Mouse (Mus musculus) CH12.LX (cell line): ENCODE measurements around the gene Diaph2. TPM values are rescaled to one million over a fixed set of nuclear protein-coding genes. Genes with fewer than 3 reads are reported as not detected.

ENCODE experiments used
- DNase-seq: peaks from one replicate; pipeline ENCODE4 v3.0.0-alpha.2; 2013; ENCODE audit errors: extremely low read depth
- H3K27ac ChIP-seq: 2 replicates; pipeline ENCODE4 v1.5.1; 2012; ENCODE audit warnings: low read depth, mild to moderate bottlenecking, control low read depth, moderate library complexity; ENCODE audit not compliant: insufficient read depth
- H3K27me3 ChIP-seq: replicated peaks from 2 replicates; pipeline ENCODE3; 2012; ENCODE audit warnings: inconsistent platforms
- H3K36me3 ChIP-seq, 2 experiments: replicated peaks in 1 of 2; 2 replicates each; pipeline versions ENCODE3 to v1.6.1; 2012; ENCODE audit warnings: inconsistent platforms in 1 of 2, low read length in 1 of 2, mild to moderate bottlenecking in 1 of 2, mixed read lengths in 1 of 2, moderate library complexity in 1 of 2; ENCODE audit not compliant: control insufficient read depth in 1 of 2, insufficient read depth in 1 of 2
- H3K4me1 ChIP-seq, 2 experiments: 2 replicates each; pipeline ENCODE4 v1.6.1; 2012; ENCODE audit warnings: inconsistent platforms in 1 of 2, moderate library complexity in 1 of 2; ENCODE audit not compliant: insufficient read depth in 2 of 2, control insufficient read depth in 1 of 2
- H3K4me2 ChIP-seq: 2 replicates; pipeline ENCODE4 v1.6.1; 2012; ENCODE audit warnings: low read depth, mild to moderate bottlenecking, control low read depth; ENCODE audit not compliant: poor library complexity, insufficient read depth, severe bottlenecking
- H3K4me3 ChIP-seq, 3 experiments: fragments of 150-350 bp in 1 of 3; sonication (generic) in 1 of 3; replicated peaks in 1 of 3; 2 replicates each; pipeline versions ENCODE3 to v1.5.1; 2011 to 2012; ENCODE audit warnings: low read depth in 2 of 3, low read length in 2 of 3, mild to moderate bottlenecking in 2 of 3, moderate library complexity in 2 of 3, control low read depth in 1 of 3, improper control_type of control experiment in 1 of 3, inconsistent platforms in 1 of 3, mixed read lengths in 1 of 3; ENCODE audit not compliant: poor library complexity in 1 of 3
- H3K79me2 ChIP-seq: replicated peaks from 2 replicates; pipeline ENCODE4 v1.6.1; 2012; ENCODE audit warnings: mild to moderate bottlenecking, moderate library complexity; ENCODE audit not compliant: control insufficient read depth, poor library complexity, insufficient read depth, severe bottlenecking; ENCODE audit errors: extremely low read depth
- H3K9ac ChIP-seq: 2 replicates; pipeline ENCODE4 v1.6.1; 2012; ENCODE audit warnings: low read depth, mild to moderate bottlenecking, control low read depth, moderate library complexity; ENCODE audit not compliant: insufficient read depth
- H3K9me3 ChIP-seq: replicated peaks from 2 replicates; pipeline ENCODE3; 2012; ENCODE audit warnings: low read length, inconsistent platforms, mixed read lengths
- CHD1 ChIP-seq: IDR thresholded peaks from 2 replicates; pipeline ENCODE4 v1.6.1; 2012; ENCODE audit warnings: low read depth, low read length, improper control_type of control experiment, inconsistent platforms
- E2F4 ChIP-seq: IDR thresholded peaks from 2 replicates; pipeline ENCODE4 v1.6.1; 2011; ENCODE audit warnings: low read depth, low read length, improper control_type of control experiment; ENCODE audit not compliant: insufficient replicate concordance
- ETS1 ChIP-seq: conservative IDR thresholded peaks from 2 replicates; pipeline ENCODE4 v1.6.1; 2012; ENCODE audit warnings: low read depth, mild to moderate bottlenecking, inconsistent platforms, low read length, improper control_type of control experiment, moderate library complexity
- GABPA ChIP-seq: IDR thresholded peaks from 2 replicates; pipeline ENCODE4 v1.6.1; 2012; ENCODE audit warnings: low read depth, low read length, improper control_type of control experiment, inconsistent platforms; ENCODE audit not compliant: insufficient replicate concordance
- HCFC1 ChIP-seq: IDR thresholded peaks from 2 replicates; pipeline ENCODE4 v1.6.1; 2012; ENCODE audit warnings: low read depth, mild to moderate bottlenecking, inconsistent platforms, low read length, improper control_type of control experiment
- IRF4 ChIP-seq: IDR thresholded peaks from 2 replicates; pipeline ENCODE4 v1.6.1; 2014; ENCODE audit warnings: low read depth, mild to moderate bottlenecking, inconsistent platforms, low read length, improper control_type of control experiment
- MAZ ChIP-seq: IDR thresholded peaks from 2 replicates; pipeline ENCODE4 v1.6.1; 2012; ENCODE audit warnings: low read depth, mild to moderate bottlenecking, inconsistent platforms, low read length, improper control_type of control experiment, moderate library complexity
- MEF2A ChIP-seq: IDR thresholded peaks from 2 replicates; pipeline ENCODE4 v1.6.1; 2014; ENCODE audit warnings: low read depth, mild to moderate bottlenecking, inconsistent platforms, low read length, improper control_type of control experiment, borderline replicate concordance
- MXI1 ChIP-seq: IDR thresholded peaks from 2 replicates; pipeline ENCODE4 v1.6.1; 2011; ENCODE audit warnings: mild to moderate bottlenecking, low read depth, low read length, improper control_type of control experiment
- NELFE ChIP-seq: IDR thresholded peaks from 2 replicates; pipeline ENCODE4 v1.6.1; 2011; ENCODE audit warnings: low read depth, low read length, improper control_type of control experiment
- POLR2A ChIP-seq: IDR thresholded peaks from 2 replicates; pipeline ENCODE4 v1.6.1; 2011; ENCODE audit warnings: low read depth, mild to moderate bottlenecking, improper control_type of control experiment, low read length
- POLR2AphosphoS2 ChIP-seq: IDR thresholded peaks from 2 replicates; pipeline ENCODE4 v1.6.1; 2011; ENCODE audit warnings: low read depth, low read length, improper control_type of control experiment
- RAD21 ChIP-seq: IDR thresholded peaks from 2 replicates; pipeline ENCODE4 v1.6.1; 2011; ENCODE audit warnings: low read depth, mild to moderate bottlenecking, low read length, improper control_type of control experiment, moderate library complexity
- SMC3 ChIP-seq: IDR thresholded peaks from 2 replicates; pipeline ENCODE4 v1.6.1; 2011; ENCODE audit warnings: low read depth, low read length, improper control_type of control experiment
- TBP ChIP-seq: conservative IDR thresholded peaks from 2 replicates; pipeline ENCODE4 v1.6.1; 2011; ENCODE audit warnings: low read depth, low read length, improper control_type of control experiment
- USF1 ChIP-seq: IDR thresholded peaks from 2 replicates; pipeline ENCODE4 v1.6.1; 2014; ENCODE audit warnings: low read depth, mild to moderate bottlenecking, inconsistent platforms, low read length, improper control_type of control experiment
- ZKSCAN1 ChIP-seq: IDR thresholded peaks from 2 replicates; pipeline ENCODE4 v1.6.1; 2012; ENCODE audit warnings: low read depth, inconsistent platforms, low read length, improper control_type of control experiment, borderline replicate concordance
- ZMIZ1 ChIP-seq: IDR thresholded peaks from 2 replicates; pipeline ENCODE4 v1.6.1; 2012; ENCODE audit warnings: low read depth, mild to moderate bottlenecking, inconsistent platforms, low read length, improper control_type of control experiment
- ZNF384 ChIP-seq: IDR thresholded peaks from 2 replicates; pipeline ENCODE4 v1.6.1; 2012; ENCODE audit warnings: low read depth, low read length, improper control_type of control experiment, inconsistent platforms
- dilution Hi-C: fragments of 300-500 bp; cut with MboI; formaldehyde crosslinking; loops from 2 replicates; pipeline ENCODE4 v1.14.3; 2020; ENCODE audit warnings: low sequenced_read_pairs; ENCODE audit not compliant: extremely low pct_unique_long_range_greater_than_20kb, extremely low pct_ligation_motif_present
- in situ Hi-C: fragments of 300-500 bp; cut with MboI; formaldehyde crosslinking; loops from 3 replicates; pipeline ENCODE4 v1.14.3; 2019; ENCODE audit warnings: low sequenced_read_pairs, low pct_ligation_motif_present, low pct_unique_long_range_greater_than_20kb, mixed read lengths
- polyA plus RNA-seq: library from polyadenylated mRNA; unstranded; fragments of >175 nt; gene quantifications from 2 replicates; pipeline ENCODE4 v1.2.1, GENCODE M21; 2012; ENCODE audit warnings: low read depth; ENCODE audit not compliant: insufficient read length
- total RNA-seq, 2 experiments: library from RNA; depleted of rRNA; stranded (reverse); fragments of 300-350 nt in 1 of 2; fragments of >200 nt in 1 of 2; gene quantifications; 2 replicates each; pipeline ENCODE4 v1.2.3; 2012 to 2014

Diaph2 gene
- total and polyA plus RNA-seq, 3 experiments, result not detected

DNA sequence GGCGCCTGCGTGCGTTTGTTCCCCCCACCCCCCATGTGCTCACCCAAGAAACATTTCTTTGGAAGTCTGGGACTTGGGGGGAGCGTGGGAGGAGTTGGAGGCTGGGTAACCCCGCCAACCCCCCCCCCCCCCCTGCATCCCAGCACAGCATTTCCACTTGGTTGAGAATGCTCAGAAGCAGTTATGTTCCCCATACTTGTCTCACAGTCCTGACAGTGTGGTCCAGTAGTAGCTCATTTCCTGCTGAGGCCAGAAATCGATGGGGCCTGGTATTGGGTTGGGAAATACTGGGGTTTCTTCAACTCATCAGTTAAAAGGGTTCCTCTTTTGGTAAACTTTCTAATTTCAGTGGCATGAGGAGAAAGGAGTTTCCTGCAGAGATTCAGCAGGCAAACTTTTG is 1.1 kb downstream of the Diaph2 start:
- no peak overlapping the region for H3K9ac ChIP-seq
- H3K27ac ChIP-seq, result no peak overlapping the region
- H3K4me1 ChIP-seq, result no peaks in the 10 kb centered on the region
- no peak overlapping the region for H3K4me2 ChIP-seq
- no peaks in the 10 kb centered on the region for H3K79me2 ChIP-seq
- no peaks in the 10 kb centered on the region for H3K27me3 ChIP-seq
- no peaks in the 10 kb centered on the region for H3K36me3 ChIP-seq
- H3K4me3 ChIP-seq, result no peak overlapping the region
- H3K9me3 ChIP-seq, result peaks cover 9% of the 10 kb centered on the region
- TF ChIP-seq E2F4 (no peak), MAZ (no peak), NELFE (no peak), SMC3 (no peak), HCFC1 (no peak), ZMIZ1 (no peak), ZNF384 (no peak), MEF2A (no peak), CHD1 (no peak), ETS1 (no peak), RAD21 (no peak), POLR2AphosphoS2 (no peak), POLR2A (no peak), ZKSCAN1 (no peak)
- dilution Hi-C loops, result no loop called here
- in situ Hi-C loops, result no loop called here
- DNase-seq, result no peak

DNA sequence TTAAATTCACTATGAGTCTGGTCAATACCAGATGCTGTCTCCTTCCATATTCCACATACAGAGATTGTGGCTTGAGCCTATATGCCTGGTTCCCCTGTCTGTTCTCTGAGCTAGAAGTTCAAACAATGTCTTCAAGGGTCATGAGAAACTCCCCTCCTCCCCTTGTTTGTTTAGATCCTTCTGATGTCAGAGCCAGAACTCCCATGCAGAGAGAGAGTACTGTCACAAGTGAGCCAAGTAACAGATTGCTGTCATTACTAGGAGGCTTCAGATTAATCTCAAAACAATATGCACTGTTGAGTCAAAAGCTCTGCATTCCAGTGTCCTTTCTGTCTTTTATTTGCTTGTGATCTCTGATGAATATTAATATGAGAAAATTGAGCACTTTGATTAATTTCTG is 7.1 kb downstream of the Diaph2 start:
- dilution Hi-C loops, result no loop called here
- in situ Hi-C loops, result no loop called here

More for the DNA sequence above, 7.1 kb downstream of the Diaph2 start:
- Histone ChIP-seq H3K9ac (no peak overlapping the region), H3K4me2 (no peak overlapping the region), H3K4me3 (no peak overlapping the region), H3K27ac (no peak overlapping the region), H3K79me2 (no peaks in the 10 kb centered on the region)
- no peak for TF ChIP-seq ZNF384
- TF ChIP-seq E2F4, result no peak
- TF ChIP-seq IRF4, result no peak
- TF ChIP-seq GABPA, result no peak
- no peak for TF ChIP-seq CHD1
- no peak for TF ChIP-seq MEF2A
- TF ChIP-seq USF1, result no peak
- no peak for TF ChIP-seq NELFE
- TF ChIP-seq TBP, result no peak
- no peak for TF ChIP-seq MXI1
- TF ChIP-seq, all 38 proteins: peak for 0
- Histone ChIP-seq H3K36me3 (no peaks in the 10 kb centered on the region), H3K4me1 (no peaks in the 10 kb centered on the region), H3K27me3 (no peaks in the 10 kb centered on the region), H3K9me3 (peaks cover 2% of the 10 kb centered on the region)
- no peak for DNase-seq
